Mouse (Mus musculus) embryonic facial prominence, embryonic 12.5 days (tissue): Measurements from ENCODE around the gene Slc4a4. TPM values are rescaled to one million over a fixed set of nuclear protein-coding genes. Genes with fewer than 3 reads are reported as not detected.

Experiments used
- ATAC-seq: fragments of 200-750 bp; cut with Nextera tagmentation; 2 replicates; pipeline ENCODE4 v1.8.0; 2017; ENCODE audit not compliant: insufficient number of reproducible peaks, insufficient read depth, low FRiP score, low TSS enrichment
- H3K27ac ChIP-seq: fragments of 300-500 bp; sonication (generic); 2 replicates; pipeline ENCODE4 v1.5.1; 2016; ENCODE audit warnings: mild to moderate bottlenecking
- H3K27me3 ChIP-seq: fragments of 300-500 bp; sonication (generic); 2 replicates; pipeline ENCODE4 v1.6.1; 2016; ENCODE audit warnings: mild to moderate bottlenecking, moderate library complexity
- H3K36me3 ChIP-seq: fragments of 300-500 bp; sonication (generic); 2 replicates; pipeline ENCODE4 v1.6.1; 2016; ENCODE audit warnings: mild to moderate bottlenecking
- H3K4me1 ChIP-seq: fragments of 300-500 bp; sonication (generic); 2 replicates; pipeline ENCODE4 v1.6.1; 2016
- H3K4me2 ChIP-seq: fragments of 300-500 bp; sonication (generic); replicated peaks from 2 replicates; pipeline ENCODE4 v1.6.1; 2016; ENCODE audit warnings: mild to moderate bottlenecking, moderate library complexity
- H3K4me3 ChIP-seq: fragments of 300-500 bp; sonication (generic); 2 replicates; pipeline ENCODE4 v1.5.1; 2016; ENCODE audit warnings: mild to moderate bottlenecking
- H3K9ac ChIP-seq: fragments of 300-500 bp; sonication (generic); 2 replicates; pipeline ENCODE4 v1.6.1; 2016; ENCODE audit warnings: mild to moderate bottlenecking, moderate library complexity
- H3K9me3 ChIP-seq: fragments of 300-500 bp; sonication (generic); 2 replicates; pipeline ENCODE4 v1.6.1; 2016; ENCODE audit warnings: mild to moderate bottlenecking, moderate library complexity
- WGBS: fragments of 180-500 bp; shearing (Covaris S2); methylation state at CpG from one replicate; pipeline ENCODE4 v1.1.7; 2016; 5-methylcytosine and 5-hydroxymethylcytosine counted together
- polyA plus RNA-seq: library from polyadenylated mRNA; unstranded; fragments of >200 nt; fragmentation: Nextera tagmentation; extraction: Ambion mirVana; gene quantifications from 2 replicates; pipeline ENCODE4 v1.2.1, GENCODE M21; 2016

Slc4a4 gene
- polyA plus RNA-seq, 1 experiment from 2014 or later: 2.8 TPM

DNA sequence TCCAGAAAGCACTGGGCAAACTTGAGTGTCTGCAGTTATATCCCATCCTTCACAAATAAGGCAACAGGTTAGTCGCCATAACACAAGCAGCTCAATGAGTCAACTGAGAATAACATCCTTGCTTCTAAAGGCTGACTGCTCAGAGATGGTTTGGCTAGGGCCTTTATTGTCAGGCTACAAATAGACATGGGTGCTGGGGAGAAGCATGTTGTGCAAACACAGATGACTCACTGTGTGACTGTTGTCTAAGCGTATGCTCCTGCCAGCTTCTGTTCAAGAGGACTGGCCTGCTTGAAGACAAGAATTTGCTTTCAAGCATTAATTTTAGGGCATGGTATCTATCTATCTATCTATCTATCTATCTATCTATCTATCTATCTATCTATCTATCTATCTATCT lies 253.5 kb downstream of the Slc4a4 start:
- Histone ChIP-seq H3K9me3 (no peaks in the 10 kb centered on the region), H3K36me3 (no peaks in the 10 kb centered on the region), H3K27ac (no peak overlapping the region), H3K4me1 (peaks cover 13% of the 10 kb centered on the region), H3K27me3 (no peaks in the 10 kb centered on the region), H3K4me3 (no peak overlapping the region), H3K9ac (no peak overlapping the region), H3K4me2 (no peak overlapping the region)
- WGBS: 91% methylated on average over 2 of the region's 2 CpGs
- no peak for ATAC-seq

DNA sequence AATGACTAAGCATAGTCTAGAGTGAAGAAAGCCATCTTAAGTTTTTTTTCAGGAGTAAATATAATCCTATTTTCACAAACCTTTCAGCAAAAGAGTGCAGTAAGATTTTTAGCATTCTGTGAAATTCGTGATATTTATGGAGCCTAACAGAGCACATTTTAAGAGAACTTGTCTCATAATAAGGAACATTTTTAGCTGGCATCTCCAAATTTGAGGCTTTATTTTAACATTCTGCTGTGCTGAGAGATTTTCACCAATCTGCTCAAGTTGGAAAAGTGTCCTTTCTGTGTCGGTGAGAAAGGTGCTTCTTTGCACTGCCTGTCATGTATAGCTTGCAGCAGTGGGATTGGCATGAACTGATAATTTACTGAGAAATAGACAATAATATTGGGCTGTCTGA lies 255.1 kb downstream of the Slc4a4 start:
- no peaks in the 10 kb centered on the region for H3K27me3 ChIP-seq
- H3K9me3 ChIP-seq: no peaks in the 10 kb centered on the region
- no peak overlapping the region for H3K27ac ChIP-seq
- no peak overlapping the region for H3K4me2 ChIP-seq
- peaks cover 13% of the 10 kb centered on the region for H3K4me1 ChIP-seq
- H3K9ac ChIP-seq: no peak overlapping the region
- no peaks in the 10 kb centered on the region for H3K36me3 ChIP-seq
- 81% methylated on average over 2 of the region's 2 CpGs for WGBS
- ATAC-seq: no peak
- no peak overlapping the region for H3K4me3 ChIP-seq

DNA sequence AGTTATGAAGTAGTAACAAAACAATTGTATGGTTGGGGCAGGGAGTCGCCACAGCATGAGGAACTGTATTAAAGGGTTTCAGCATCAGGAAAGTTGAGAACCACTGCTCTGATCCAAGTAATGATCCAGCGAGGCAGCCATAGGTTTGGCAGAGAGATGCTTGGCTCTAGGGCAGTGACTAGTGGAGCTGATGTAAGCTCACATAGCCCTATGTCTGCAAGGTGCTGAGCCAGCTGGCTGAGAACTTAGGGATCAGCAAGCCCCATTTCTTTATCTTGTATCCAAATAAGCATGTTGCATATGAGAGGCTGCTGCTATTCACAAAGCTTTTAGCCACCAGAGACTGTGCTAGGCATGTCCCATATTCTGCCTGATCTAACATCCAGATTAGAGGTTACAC lies 259.7 kb downstream of the Slc4a4 start:
- no peak overlapping the region for H3K4me2 ChIP-seq
- no peak for ATAC-seq
- WGBS: 76% methylated on average over 2 of the region's 2 CpGs
- H3K9ac ChIP-seq: no peak overlapping the region
- no peak overlapping the region for H3K27ac ChIP-seq
- no peaks in the 10 kb centered on the region for H3K9me3 ChIP-seq
- H3K36me3 ChIP-seq: no peaks in the 10 kb centered on the region
- H3K4me3 ChIP-seq: no peak overlapping the region
- peaks cover 17% of the 10 kb centered on the region for H3K4me1 ChIP-seq
- no peaks in the 10 kb centered on the region for H3K27me3 ChIP-seq

DNA sequence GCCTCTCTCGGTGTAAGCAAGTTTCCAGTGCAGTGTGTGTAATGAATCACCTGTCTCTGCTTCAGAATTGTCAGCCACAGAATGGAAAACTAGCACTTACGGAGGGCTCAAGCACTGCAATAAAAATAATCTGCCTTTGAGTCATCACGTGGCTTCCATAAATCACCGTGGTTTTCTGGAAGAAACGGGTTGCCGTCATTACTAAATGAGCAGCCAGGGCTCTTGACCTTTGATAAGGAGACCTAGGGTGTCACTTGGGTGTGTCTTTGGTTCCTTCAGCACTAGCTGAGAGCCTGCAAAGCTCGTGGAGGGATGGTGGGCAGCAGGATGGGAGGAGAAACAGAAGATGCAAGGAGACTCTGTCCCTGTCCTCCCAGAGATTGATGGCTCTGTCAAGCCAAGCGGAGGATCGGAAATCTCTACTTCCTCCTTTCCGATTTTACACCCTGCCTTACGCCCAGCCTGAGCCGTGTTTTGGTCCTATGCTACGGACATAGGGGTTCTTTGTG lies 260.7 kb downstream of the Slc4a4 start:
- Histone ChIP-seq H3K27me3 (no peaks in the 10 kb centered on the region), H3K27ac (no peak overlapping the region), H3K36me3 (no peaks in the 10 kb centered on the region), H3K4me3 (no peak overlapping the region), H3K9me3 (no peaks in the 10 kb centered on the region), H3K9ac (no peak overlapping the region), H3K4me2 (no peak overlapping the region), H3K4me1 (peaks cover 17% of the 10 kb centered on the region)
- WGBS: 82% methylated on average over 13 of the region's 13 CpGs
- no peak for ATAC-seq

DNA sequence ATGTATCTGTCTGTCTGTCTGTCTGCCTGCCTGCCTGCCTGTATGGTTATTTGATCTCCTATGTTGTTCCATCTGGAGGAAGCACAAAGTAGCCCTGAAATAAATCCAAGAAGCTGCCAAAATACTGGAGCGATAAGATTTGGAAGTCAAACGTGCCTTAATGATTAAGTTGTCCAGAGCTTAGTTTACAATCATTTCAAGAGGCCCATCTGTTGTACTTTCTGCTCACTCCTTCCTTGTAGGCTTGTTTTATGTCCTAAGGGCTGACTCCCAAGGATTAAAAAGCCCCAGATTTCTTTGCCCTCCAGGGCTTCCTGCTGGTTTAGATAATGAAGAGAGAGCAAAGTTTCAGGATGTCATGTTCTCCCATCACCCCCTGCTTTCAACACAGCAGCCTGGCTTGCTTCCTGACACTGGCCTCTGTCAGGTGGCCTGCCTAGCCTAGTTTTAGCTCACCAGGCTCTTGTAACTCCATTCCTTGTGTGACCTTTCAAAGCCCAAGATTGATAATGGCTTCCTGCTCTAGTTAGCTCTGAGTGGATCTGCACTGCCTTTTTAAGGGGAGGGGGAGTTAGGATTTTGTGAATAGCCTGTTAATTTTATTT lies 262.9 kb downstream of the Slc4a4 start:
- Histone ChIP-seq H3K4me2 (no peak overlapping the region), H3K4me1 (peaks cover 5% of the 10 kb centered on the region; the same call in 1 of the 2 replicates), H3K9me3 (no peaks in the 10 kb centered on the region), H3K27ac (no peak overlapping the region), H3K27me3 (no peaks in the 10 kb centered on the region), H3K36me3 (no peaks in the 10 kb centered on the region), H3K4me3 (no peak overlapping the region), H3K9ac (no peak overlapping the region)
- ATAC-seq: no peak
- WGBS: 28% methylated on average over 2 of the region's 2 CpGs

DNA sequence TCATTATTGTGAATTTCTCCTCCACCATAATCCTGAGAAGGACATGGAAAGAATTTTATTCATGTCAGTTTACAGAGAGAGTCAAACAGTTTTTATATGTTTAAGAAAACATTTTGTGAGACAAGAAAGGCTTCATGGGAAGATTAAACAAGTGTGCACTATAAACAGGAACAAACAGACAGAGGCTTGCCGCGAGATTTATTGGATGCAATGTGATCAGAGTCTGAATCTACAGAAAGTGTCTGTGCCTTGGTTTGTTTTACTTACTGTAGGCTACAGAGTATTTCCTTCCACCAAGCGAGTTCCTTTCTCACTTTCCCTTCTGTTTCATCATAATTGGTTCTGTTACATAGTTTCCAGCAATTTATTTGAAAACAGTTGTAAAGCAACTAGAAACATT lies 264.5 kb downstream of the Slc4a4 start:
- Histone ChIP-seq H3K4me3 (no peak overlapping the region), H3K27me3 (no peaks in the 10 kb centered on the region), H3K4me2 (no peak overlapping the region), H3K36me3 (no peaks in the 10 kb centered on the region), H3K4me1 (peaks cover 4% of the 10 kb centered on the region; the same call in 1 of the 2 replicates), H3K9ac (no peak overlapping the region), H3K27ac (no peak overlapping the region), H3K9me3 (no peaks in the 10 kb centered on the region)
- WGBS: 78% methylated on average over 3 of the region's 3 CpGs
- no peak for ATAC-seq

DNA sequence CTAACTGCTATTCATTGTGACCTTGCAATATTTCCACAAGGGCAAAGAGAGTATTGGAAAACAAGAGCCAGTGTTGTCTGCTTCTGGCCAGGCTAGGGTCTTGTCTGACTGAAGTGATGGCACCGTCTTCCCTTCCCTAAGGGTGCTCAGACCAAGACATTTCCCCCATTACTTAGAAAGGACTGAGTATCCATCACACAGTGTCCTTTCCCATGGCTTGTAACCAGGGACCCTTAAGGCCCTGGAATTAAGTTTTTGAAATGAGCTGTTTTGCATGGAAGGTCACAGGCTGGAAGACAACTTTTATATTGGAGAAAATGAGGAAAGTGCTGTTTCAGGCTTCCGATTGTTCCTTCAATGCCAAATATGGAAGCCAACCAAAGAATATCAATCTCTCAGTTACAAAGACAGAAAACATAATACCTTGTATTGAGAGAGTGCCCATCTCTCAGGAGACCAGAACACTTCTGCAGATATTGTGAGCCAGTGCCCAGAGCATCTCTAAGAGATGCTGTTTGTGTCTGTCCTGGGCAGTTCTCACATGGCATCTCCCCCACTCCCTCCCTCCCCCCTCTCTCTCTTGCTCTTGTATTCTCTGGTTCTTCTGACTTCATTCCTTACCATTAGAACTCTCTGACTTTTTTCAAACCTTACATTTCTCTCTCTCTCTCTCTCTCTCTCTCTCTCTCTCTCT lies 284.6 kb downstream of the Slc4a4 start:
- ATAC-seq: no peak
- H3K27ac ChIP-seq: no peak overlapping the region
- 93% methylated on average over 2 of the region's 2 CpGs for WGBS

DNA sequence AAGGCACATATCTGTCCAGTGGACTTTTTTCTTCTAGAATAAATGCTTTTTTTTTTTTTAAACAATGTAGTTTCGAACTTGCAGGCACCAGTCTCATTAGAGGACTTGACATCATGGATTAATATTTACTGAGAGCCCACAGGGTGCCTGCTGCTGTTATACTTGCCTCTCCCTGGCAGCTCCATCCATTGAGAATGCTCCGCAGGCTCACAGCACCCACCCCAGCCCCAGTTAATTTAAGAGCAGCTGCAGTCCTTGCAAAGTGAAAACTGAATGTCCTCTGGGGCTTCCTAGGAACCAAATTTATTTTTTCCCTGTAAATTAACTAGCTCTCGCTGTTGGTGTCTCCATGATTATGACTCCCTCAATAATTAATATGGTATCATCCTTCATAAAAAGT lies 303.4 kb downstream of the Slc4a4 start:
- Histone ChIP-seq H3K36me3 (no peaks in the 10 kb centered on the region), H3K27me3 (no peaks in the 10 kb centered on the region), H3K4me3 (no peak overlapping the region), H3K9me3 (no peaks in the 10 kb centered on the region), H3K9ac (no peak overlapping the region), H3K4me1 (no peaks in the 10 kb centered on the region), H3K4me2 (no peak overlapping the region), H3K27ac (no peak overlapping the region)
- no peak for ATAC-seq
- WGBS: 56% methylated on average over 3 of the region's 3 CpGs

More for the DNA sequence above, 284.6 kb downstream of the Slc4a4 start:
- Histone ChIP-seq H3K4me3 (no peak overlapping the region), H3K27me3 (no peaks in the 10 kb centered on the region), H3K36me3 (no peaks in the 10 kb centered on the region), H3K9ac (no peak overlapping the region), H3K4me1 (no peaks in the 10 kb centered on the region), H3K4me2 (no peak overlapping the region), H3K9me3 (no peaks in the 10 kb centered on the region)

DNA sequence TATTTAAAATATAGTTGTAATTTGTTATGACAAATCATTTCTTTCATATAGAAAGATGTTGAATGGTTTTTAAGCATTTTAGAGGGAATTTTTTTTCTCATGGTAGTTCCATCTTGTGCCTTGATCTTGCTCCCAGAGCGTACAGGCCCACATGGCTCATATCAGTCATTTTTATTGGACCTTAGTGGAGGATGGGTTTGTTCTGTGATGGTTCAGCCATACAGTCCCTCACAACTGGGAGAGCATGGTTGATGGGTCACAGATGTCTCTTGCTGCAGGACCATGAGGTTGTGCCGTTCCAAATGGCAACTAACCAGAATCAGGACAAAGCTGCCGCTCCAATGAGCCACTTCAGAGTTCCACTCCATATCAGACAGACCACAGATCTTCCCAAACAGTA lies 308.0 kb downstream of the Slc4a4 start:
- H3K4me3 ChIP-seq: no peak overlapping the region
- WGBS: 95% methylated on average over 3 of the region's 3 CpGs
- no peak overlapping the region for H3K4me2 ChIP-seq
- no peaks in the 10 kb centered on the region for H3K27me3 ChIP-seq
- no peak for ATAC-seq
- no peak overlapping the region for H3K27ac ChIP-seq
- H3K9ac ChIP-seq: no peak overlapping the region
- H3K9me3 ChIP-seq: no peaks in the 10 kb centered on the region
- H3K4me1 ChIP-seq: no peaks in the 10 kb centered on the region
- H3K36me3 ChIP-seq: no peaks in the 10 kb centered on the region

DNA sequence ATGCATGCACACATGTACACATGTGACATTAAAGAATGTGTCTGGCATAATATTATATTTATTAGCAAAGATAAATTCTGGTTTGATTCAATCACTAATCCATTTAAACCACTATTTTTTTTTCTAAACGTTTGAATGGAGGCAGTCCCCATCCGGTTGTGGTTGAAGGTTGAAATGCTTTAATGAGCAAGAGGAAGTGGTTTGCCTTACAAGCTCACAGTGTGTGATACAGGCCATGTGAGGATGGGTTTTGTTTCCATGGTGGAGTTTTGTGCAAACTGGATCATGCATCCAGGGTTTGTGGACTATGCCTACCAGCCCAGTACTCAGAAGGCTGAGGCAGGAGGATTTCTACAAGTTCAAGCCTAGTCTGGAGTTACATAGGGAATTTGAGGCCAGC lies 311.9 kb downstream of the Slc4a4 start:
- Histone ChIP-seq H3K27me3 (no peaks in the 10 kb centered on the region), H3K9me3 (no peaks in the 10 kb centered on the region), H3K27ac (no peak overlapping the region), H3K36me3 (no peaks in the 10 kb centered on the region), H3K9ac (no peak overlapping the region), H3K4me1 (no peaks in the 10 kb centered on the region), H3K4me3 (no peak overlapping the region), H3K4me2 (no peak overlapping the region)
- no peak for ATAC-seq
- 69% methylated on average over 2 of the region's 2 CpGs for WGBS

DNA sequence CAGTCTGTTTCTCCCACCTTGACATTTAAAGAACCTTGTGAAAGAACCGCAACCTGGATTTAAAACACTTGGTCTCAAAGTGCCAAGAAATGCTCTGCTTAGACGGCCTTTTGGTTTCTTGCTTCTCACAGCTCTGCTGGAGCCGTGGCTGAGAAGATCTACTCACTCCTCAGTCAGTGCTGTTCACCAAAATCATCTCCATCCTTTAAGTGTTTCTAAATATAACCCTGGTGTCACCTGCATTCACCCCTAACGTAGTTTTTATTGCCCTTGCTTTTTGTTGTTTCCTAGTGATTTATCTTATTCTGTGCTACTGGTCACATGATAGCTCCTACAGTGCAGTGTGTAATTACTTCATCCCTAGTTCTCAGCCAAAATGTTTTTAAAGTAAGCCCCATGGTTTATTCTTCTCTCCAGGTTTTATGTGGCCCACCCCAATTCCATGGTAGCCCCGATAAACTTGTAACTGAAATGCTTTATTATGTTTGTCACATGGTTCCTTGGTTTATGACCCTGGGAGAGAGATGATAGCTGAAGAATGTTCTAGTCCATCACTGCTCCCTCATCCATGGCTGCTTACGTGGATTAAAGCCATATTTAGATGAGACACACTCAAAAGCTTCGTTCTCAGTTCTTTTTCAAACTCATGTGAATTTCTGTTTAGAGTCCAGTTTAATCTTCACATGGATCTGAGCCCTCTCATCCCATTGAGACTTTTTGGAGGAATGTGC lies 323.5 kb downstream of the Slc4a4 start:
- WGBS: 85% methylated on average over 7 of the region's 7 CpGs
- Histone ChIP-seq H3K9ac (no peak overlapping the region), H3K27me3 (no peaks in the 10 kb centered on the region), H3K27ac (no peak overlapping the region), H3K36me3 (no peaks in the 10 kb centered on the region), H3K4me2 (no peak overlapping the region), H3K9me3 (no peaks in the 10 kb centered on the region), H3K4me1 (no peaks in the 10 kb centered on the region), H3K4me3 (no peak overlapping the region)
- no peak for ATAC-seq

DNA sequence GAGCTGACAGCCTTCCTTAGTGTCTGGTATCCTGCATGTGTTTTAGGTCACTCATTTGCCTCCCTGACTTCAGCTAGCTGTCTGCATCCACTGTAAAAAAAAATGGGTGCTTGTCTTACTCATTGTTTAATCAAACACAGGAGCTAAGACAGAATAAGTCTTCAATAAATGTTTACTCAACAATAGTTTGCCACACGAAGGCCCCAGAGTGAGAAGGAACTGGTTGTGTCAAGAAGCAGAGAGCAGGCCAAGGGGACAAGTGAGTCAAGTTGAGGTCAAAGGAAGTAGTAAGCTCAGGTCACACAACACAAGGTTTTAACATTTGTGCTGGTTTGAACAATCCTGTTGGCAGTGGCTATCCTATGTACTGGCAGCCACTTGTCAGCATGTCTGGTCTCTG lies 324.4 kb downstream of the Slc4a4 start:
- Histone ChIP-seq H3K27ac (no peak overlapping the region), H3K4me3 (no peak overlapping the region), H3K4me2 (no peak overlapping the region), H3K27me3 (no peaks in the 10 kb centered on the region), H3K36me3 (no peaks in the 10 kb centered on the region), H3K9me3 (no peaks in the 10 kb centered on the region), H3K9ac (no peak overlapping the region), H3K4me1 (no peaks in the 10 kb centered on the region)
- 67% methylated on average over 1 of the region's 1 CpGs for WGBS
- no peak for ATAC-seq
